Mouse (Mus musculus) liver, adult 10 weeks (tissue): ENCODE data around the gene Fus. TPM values are rescaled to one million over a fixed set of nuclear protein-coding genes. Genes with fewer than 3 reads are reported as not detected.

ENCODE experiments used
- polyA plus RNA-seq: library from polyadenylated mRNA; stranded (reverse); fragments of 350-450 nt; fragmentation: Illumina TruSeq; extraction: RNeasy Lipid Tissue Mini Kit (QIAGEN cat#74804); gene quantifications from one replicate; pipeline ENCODE4 v1.2.3, GENCODE M21; 2014; ENCODE audit warnings: low read depth, low replicate concordance

The Fus gene
- 200 TPM for polyA plus RNA-seq

DNA sequence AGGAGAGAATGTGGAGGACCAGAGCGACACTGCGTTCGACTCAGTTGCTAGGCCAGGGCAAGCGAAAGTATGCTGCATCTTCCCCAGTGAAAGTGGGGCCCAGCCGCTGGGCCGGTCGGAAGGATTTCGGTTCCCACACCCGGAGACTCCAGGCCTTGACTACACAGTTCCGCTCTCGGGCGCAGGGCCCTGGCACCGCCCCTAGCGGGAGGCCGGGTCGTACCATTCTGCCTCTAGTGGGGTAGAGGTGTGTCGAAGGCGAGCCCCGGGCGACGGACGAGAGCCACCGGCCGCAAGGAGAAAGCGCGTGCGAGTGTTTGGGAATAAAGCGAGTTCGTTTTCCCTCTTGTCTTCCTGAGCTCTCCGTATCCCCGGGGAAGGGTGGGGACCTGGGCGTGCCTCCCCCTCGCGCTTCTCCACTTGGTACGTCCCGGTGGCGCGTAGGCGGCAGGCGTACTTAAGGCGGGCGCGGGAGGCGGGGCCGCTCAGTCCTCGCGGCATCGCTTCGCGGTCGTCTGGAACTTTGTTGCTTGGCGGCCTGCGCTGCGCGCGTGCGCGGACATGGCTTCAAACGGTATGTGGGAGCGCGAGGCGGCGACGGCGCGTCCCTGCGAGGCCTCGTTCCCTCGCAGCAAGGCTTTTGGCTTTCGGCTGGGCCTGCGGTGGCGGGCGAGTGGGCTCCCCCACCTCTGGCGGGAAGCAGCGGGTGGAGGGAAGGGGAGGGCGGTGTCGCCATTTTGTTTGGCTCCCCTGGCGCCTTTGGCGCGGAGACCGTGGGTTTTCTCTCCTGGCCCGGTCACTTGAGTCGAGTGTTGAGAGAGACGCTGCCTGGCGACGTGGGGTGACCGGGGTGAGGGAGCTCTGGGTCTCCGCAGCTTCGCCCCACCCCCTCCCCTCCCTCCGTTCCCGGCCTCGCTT is at the start of gene Fus:
Fus (plus strand) TSS at position 454 of the 918 bp plus-strand sequence.

DNA sequence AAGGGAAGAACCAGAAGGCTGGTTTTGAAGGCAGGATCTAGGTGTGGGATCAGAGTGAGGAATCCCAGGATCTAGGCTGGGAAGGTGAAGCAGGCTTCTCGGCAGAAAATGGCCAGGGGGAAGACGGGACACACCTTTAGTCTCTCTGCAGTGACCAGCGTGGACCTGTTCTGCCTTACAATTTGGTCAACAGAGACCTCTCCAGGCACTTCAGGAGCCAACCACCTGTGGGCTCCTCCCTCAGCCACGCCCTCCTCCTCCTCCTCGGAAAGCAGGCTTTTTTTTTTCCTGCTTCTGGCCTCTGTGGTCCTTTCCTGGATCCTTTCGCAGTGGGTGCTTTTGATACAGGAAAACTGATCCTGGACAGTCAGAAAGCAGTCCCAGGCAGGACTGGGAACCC is 37.3 kb upstream of the Fus start, which contains the start of gene Prss8:
Prss8 (minus strand) TSS at position 182 of the 400 bp plus-strand sequence.

DNA sequence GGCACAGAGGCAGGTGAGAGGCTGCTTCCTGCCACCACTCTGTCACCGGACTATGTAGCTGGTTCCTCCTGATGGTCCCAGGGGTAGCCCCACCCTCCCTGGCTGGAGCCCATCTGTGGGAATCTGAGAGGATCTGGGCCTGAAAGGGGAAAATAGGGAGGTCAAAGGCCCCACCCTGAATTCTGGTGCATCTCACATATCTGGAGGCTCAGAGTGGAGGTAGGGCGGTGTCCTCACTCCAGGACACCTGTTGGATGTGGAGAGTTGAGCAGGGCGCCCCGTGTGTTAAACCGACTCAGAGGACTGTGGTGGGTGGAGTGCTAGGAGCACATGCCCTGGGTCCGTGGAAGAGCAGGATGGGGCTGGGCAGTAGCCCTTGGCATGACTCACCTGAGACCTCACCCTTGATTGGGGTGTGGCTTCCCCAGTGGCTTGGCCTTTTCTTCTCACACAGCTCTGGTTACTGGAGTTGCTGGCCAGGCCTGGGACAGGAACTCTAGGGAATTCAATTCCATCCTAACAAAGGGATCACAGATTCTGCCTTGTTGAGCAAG is 20.7 kb upstream of the Fus start, which contains the start of gene Prss36:
Prss36 (minus strand) TSS at position 256 of the 554 bp plus-strand sequence.

DNA sequence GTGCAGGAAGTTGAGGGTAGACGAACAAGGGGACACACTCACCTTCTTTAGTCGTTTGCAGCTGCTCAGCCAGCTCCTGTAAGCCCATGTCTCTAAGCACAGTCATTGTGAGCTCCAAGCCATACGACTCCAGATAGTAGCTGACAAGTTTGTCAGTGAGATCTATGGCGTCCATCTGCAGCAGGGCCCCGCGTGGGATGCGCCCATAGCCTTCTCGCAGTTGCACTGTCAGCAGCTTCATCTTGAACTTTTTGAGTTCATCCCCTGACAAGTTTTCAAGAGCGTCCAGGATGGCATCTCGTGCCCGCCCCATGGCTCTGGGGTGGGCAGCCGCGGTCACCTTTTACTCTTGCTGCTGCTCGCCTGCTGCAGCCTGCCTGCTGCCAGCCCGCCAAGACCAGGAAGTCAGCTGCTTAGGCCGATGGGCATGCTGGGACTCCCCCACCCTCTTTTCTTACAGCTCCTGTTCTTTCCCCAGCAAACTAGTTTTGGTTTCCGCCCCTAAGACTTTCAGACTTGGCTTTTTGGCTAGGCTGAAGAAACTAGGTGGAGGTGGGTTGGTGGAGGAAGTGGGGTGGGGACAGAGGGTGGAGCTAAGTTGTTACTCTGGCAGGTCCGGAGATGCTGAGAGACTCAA is 26.2 kb downstream of the Fus start, which contains the start of gene Pycard:
Pycard (minus strand) TSS at position 527 of the 637 bp plus-strand sequence.

DNA sequence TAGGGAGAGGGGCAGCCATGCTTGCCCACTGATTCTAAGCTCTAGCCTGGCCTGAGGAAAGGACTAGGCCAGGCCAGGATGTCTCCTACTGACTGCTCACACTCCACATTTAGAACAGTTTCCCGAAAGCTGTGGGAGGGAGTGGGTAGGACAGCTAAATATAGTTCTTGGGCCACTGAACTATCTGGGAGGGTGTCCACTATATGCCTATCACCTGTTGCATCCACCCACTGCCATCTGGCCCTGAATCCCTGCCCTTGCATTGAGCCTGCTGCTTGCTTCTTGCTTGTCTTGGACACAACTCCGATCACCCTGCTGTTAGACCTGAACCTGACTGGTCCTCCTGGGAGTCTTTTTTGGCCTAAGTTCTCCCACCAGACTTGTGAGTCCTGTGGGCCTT is 36.4 kb downstream of the Fus start, which contains the start of gene Trim72:
Trim72 (plus strand) TSS at position 262 of the 400 bp plus-strand sequence.

Other genes with a start within 250 kb of the Fus start
- gene Ctf2, start 235.3 kb upstream of the Fus start, polyA plus RNA-seq: not detected
- gene Fbxl19, start 222.9 kb upstream of the Fus start, polyA plus RNA-seq: 0.21 TPM
- 4.0 TPM for gene Orai3, start 197.6 kb upstream of the Fus start, polyA plus RNA-seq
- 1.6 TPM for gene Setd1a, start 190.8 kb upstream of the Fus start, polyA plus RNA-seq
- gene Gm49388, start 181.8 kb upstream of the Fus start, polyA plus RNA-seq: not detected
- 305 TPM for gene Hsd3b7, start 166.9 kb upstream of the Fus start, polyA plus RNA-seq
- 12.3 TPM for gene Stx4a, start 143.2 kb upstream of the Fus start, polyA plus RNA-seq
- 3.2 TPM for gene Stx1b, start 142.9 kb upstream of the Fus start, polyA plus RNA-seq
- 1.8 TPM for gene Zfp646, start 91.2 kb upstream of the Fus start, polyA plus RNA-seq
- 0.21 TPM for gene Zfp668, start 90.6 kb upstream of the Fus start, polyA plus RNA-seq
- gene Prss53, start 76.5 kb upstream of the Fus start, polyA plus RNA-seq: 0.24 TPM
- gene Gm21974, start 72.0 kb upstream of the Fus start, polyA plus RNA-seq: not detected
- gene Vkorc1, start 71.8 kb upstream of the Fus start, polyA plus RNA-seq: 252 TPM
- 1.1 TPM for gene Bckdk, start 63.4 kb upstream of the Fus start, polyA plus RNA-seq
- gene Kat8, start 54.9 kb upstream of the Fus start, polyA plus RNA-seq: 8.6 TPM
- gene Prss8, start 37.4 kb upstream of the Fus start, polyA plus RNA-seq: not detected
- gene Prss36, start 20.7 kb upstream of the Fus start, polyA plus RNA-seq: 0.37 TPM
- gene Pycard, start 26.4 kb downstream of the Fus start, polyA plus RNA-seq: 0.61 TPM
- not detected for gene Trim72, start 36.5 kb downstream of the Fus start, polyA plus RNA-seq
- gene Itgam, start 95.2 kb downstream of the Fus start, polyA plus RNA-seq: 0.42 TPM
- gene Gm49368, start 95.2 kb downstream of the Fus start, polyA plus RNA-seq: not detected
- gene Itgax, start 162.1 kb downstream of the Fus start, polyA plus RNA-seq: 0.29 TPM
- not detected for gene Itgad, start 186.9 kb downstream of the Fus start, polyA plus RNA-seq
- not detected for gene Cox6a2, start 238.9 kb downstream of the Fus start, polyA plus RNA-seq